Mouse (Mus musculus): ENCODE measurements around the gene Vav1. TPM values are rescaled to one million over a fixed set of nuclear protein-coding genes. Genes with fewer than 3 reads are reported as not detected.
A peak's percentile ranks its signal among the peaks of the same experiment; 100 is the strongest.
"Not testable (repeated sequence)": the region's sequence is repeated elsewhere in the genome, so short reads cannot be mapped to it uniquely, and the experiment has no call there.

The Vav1 gene
- total RNA-seq, 2 experiments from 2014 or later, result 2.2 to 2.9 TPM

- DNase-seq, result no peak
Observed at GRCm38 (mm10) chr17:57251431-57251830, 27.5 kb upstream of the Vav1 start.

- DNase-seq, result no peak
Observed at GRCm38 (mm10) chr17:57253306-57253705, 25.6 kb upstream of the Vav1 start.

DNA sequence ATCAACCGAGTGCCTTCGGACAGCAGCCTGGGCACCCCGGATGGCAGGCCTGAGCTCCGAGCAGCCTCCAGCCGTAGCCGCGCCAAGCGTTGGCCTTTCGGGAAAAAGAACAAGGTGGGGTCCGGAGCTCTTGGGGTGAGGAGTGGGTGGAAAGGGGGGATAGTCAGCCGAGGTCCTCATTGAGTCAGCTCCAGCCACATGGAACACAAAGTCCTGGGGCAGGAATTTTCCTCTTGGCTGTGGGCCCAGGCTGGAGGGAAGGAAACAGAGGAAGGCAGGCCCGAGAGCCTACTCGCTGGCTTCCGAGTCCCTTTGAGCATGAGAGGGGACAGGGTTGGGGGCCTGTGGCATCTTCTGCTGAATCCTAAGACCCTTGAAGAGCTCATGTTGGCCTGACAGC lies 23.5 kb upstream of the Vav1 start:
- no peak for DNase-seq

- DNase-seq, result no peak
Observed at GRCm38 (mm10) chr17:57256921-57257485, 21.9 kb upstream of the Vav1 start.

DNA sequence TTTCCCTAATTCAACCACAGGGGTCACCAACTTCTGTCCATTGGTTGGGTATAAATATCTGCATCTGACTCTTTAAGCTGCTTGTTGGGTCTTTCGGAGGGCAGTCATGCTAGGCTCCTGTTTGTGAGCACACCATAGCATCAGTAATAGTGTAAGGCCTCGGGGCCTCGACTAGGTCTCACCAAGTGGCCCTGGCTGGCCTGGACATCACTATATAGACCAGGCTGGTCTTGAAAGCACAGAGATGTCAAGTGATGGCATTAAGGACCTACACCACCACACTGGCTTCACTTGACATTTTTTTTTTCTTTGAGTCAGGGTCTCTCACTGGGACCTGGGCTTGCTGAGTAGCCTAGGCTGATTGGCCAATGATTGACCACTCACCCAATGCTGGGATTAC lies 20.7 kb upstream of the Vav1 start:
- DNase-seq, result no peak

- peak in 1 of 2 experiments; percentile 29 for DNase-seq
Observed at GRCm38 (mm10) chr17:57259742-57260141, 19.2 kb upstream of the Vav1 start.

DNA sequence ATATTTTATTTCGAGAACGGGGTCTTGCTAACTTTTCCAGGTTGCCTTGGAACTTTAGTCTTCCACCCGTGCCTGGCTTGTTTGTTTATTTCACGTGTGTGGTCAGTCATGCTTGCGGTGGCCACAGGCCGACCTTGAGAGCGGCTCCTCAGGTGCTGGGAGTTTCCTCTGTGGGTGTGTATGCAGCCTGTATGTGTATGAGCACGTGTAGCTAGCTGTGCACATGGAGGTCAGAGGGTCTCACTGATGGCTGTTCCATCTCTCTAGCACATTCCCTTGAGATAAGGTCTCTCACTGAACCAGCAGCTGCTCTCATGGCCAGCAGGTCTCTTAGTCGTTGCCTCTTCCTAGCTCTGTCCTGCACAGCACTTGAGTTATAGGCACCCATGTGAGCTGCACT lies 18.5 kb upstream of the Vav1 start:
- no peak for DNase-seq

GRCm38 (mm10) chr17:57261286-57261685 lies 17.6 kb upstream of the Vav1 start:
- peak in 1 of 2 experiments; percentile 35 for DNase-seq

DNA sequence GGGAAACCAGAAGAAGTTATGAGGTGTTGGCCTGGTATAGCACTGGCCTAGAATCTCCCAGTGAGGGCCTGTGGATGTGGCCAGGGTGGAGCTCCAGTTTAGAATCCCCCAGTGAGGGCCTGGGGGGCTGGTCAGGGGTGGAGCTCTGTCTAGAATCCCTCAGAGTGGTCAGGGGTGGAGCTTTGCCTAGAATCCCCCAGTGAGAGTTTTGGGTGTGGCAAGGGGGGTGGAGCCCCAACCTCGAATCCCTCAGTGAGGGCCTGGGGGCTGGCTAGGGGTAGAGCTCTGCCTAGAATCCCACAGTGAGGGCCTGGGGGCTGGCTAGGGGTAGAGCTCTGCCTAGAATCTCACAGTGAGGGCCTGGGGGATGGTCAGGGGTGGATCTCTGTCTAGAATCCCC lies 17.1 kb upstream of the Vav1 start:
- DNase-seq, result no peak

DNA sequence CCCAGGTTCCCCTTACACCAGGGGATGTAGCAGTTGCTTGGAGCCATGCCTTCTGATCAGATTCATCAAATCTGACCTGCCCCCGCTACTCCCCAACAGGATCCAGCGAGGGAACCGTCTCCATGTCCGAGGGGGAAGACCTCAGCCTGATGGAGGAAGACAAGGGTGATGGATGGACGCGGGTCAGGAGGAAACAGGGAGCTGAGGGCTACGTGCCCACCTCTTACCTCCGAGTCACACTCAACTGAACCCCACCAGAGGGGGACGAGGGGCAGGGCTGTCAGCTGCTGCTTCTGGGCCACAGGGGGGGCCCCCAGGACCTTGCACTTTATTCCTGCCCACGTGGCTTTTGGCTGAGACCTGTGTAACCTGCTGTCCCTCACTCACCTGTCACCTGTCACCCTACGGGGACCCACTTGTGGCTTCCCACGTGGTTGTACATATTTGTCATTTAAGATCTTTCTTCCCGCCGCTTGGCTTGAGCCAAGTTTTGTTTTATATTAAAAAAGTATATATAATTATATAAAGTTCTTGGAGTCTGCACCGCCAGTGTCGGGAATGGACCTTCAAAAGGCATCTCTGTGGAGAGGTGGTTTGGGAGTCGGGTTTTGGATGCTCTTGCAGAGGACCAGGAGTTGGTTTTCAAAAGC lies 15.9 kb upstream of the Vav1 start:
- no peak for DNase-seq

DNA sequence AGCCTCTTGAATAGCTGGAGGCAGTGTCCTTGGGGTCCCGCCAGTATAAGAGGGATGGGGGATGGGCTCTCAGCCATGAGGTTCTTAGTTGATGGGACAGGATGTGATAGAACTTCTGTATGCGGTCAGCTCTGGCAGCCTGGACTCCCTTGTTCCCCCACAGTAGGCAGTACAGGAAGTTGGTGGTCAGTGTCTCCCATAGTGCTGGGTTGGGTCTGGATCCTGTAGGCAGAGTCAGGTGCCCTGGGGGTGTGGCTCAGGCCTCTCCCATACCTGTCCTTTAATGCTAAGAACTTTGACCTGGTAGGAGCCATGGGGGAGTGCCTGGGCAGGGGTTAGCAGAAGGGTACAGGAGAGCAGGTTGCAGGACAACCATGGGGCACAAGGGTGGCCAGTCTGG lies 14.7 kb upstream of the Vav1 start:
- DNase-seq, result no peak

GRCm38 (mm10) chr17:57264972-57265945 lies 13.6 kb upstream of the Vav1 start:
- peak; percentile 93 to 95 for DNase-seq

- DNase-seq, result peak; percentile 49 to 58
Observed at GRCm38 (mm10) chr17:57267556-57268126, 11.3 kb upstream of the Vav1 start.

DNA sequence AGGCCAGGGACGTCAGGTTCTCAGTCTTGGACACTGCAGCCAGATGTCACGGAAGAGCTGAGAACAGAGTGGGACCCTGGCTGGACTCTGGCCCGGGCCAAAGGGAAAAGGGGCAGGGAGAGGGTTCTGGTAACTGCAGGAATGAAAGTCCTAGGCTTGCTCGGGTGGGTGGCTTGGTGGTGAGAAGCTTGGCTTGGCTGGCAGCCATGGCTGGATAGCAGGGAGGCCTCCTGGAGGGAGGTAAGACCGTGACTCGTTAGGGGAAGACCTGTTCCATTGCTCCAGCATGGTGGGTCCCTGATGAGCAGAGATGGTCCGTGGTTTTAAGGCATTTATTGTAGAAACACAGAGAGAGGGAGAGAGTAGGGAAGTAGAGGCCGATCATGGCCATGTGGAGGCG lies 7.6 kb upstream of the Vav1 start:
- DNase-seq, result no peak

DNA sequence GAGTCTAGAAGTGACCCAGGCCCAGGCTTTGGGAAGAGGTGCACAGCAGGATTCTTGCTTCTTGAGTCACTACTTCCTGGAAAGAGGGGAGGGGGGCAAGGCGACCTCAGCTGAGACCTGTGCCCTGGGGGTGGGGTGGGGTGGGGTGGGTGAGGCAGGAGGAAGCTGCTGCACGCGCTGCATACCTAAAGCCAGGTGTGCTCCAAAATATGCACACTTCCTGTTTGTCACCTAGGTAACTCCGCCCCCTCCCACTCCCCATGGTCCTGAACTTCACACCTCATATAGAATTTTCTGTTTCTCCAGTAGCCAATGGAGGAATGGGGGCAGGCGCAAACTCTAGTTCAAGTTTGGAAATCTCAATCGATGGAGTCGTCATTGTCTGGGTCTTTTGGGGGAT lies 5.1 kb upstream of the Vav1 start:
- DNase-seq, result no peak

GRCm38 (mm10) chr17:57274686-57275085 lies 4.2 kb upstream of the Vav1 start:
- no peak for DNase-seq

DNA sequence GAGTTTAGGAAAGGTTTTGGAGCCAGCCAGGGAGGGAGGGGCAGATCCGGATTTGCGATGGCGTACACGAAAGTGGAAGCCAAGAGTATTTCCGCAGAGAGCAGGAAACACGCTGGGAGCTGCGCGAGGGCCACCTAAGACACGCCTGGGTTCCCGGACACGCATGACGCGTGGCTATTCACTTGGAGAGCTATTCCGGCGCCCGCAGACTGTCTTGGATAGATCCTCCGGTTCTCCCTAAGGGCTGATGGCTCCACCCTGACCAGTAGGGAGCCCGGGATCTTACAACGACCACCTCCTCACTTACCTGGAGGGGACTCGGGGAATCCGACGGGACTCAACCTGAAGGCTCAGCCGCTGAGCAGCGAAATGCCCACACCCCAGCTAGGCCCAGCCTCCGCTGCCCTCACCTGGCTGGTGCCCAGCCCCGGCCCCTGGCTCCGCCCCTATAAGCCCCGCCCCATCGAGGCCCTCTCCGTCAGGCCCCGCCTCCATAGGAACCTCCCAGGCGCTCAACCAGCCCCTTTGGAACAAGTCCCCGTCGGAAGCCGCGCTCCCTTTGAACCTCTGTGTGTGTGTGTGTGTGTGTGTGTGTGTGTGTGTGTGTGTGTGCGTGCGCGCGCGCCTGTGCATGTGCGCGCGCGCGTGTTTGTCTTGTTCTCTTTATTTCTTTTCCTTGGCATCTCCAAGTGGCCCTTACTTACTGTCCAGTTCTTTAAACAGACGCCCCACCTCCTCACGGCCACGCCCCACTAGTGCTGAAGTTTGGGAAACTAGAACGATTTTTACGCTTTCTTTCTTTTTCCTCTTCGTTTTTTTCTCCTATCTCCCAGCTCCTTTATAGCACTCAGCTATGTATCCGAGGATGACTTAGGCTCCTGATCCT lies 3.5 kb upstream of the Vav1 start:
- DNase-seq, result peak; percentile 94 to 97

GRCm38 (mm10) chr17:57275997-57276351 lies 2.9 kb upstream of the Vav1 start:
- peak in 1 of 2 experiments; percentile 42 for DNase-seq

DNA sequence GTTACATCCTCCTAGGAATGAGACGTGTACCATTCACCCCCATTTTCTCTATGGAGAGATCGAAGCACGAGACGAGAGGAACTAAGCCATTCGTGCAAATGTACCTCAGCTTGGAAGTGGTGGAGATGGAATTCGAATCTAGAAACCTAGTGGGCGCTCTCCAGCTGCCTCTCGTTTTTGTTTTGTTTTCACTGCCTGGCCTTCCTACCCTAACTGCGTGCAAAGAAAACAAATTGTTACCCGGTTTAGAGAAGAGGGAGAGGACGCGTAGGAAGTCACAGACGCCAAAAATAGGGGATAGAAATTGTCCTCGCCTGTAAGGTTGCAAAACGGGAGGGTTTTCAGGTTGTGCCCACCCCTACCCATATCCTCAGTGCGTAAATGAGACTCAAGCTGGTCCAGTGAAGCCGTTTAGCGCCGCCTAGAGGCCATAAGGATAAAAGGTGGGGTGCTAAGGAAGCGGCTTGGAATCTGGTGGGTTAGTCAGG lies 2.2 kb upstream of the Vav1 start:
- peak; percentile 71 to 81 for DNase-seq

DNA sequence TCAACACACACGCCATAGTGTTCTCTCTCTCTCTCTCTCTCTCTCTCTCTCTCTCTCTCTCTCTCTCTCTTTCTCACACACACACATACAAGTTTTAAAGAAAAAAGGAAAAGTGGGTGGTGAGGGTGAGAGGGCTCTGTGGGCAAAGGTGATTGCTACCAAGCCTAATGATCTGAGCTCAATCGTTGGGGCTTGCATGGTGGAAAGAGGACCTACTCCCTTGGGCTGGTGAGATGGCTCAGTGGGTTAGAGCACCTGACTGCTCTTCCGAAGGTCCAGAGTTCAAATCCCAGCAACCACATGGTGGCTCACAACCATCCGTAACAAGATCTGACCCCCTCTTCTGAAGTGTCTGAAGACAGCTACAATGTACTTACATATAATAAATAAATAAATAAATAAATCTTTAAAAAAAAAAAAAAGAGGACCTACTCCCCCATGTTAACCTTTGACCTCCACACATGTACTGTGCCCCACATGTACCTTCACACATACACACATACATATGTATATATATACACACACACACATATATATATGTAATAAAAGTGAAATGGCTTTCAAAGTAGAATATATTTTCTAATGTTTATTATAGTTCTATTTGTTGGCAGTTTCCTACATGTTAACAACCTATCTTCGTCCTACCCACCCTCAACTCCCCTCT lies 1.2 kb upstream of the Vav1 start:
- DNase-seq, result not testable (repeated sequence)

DNA sequence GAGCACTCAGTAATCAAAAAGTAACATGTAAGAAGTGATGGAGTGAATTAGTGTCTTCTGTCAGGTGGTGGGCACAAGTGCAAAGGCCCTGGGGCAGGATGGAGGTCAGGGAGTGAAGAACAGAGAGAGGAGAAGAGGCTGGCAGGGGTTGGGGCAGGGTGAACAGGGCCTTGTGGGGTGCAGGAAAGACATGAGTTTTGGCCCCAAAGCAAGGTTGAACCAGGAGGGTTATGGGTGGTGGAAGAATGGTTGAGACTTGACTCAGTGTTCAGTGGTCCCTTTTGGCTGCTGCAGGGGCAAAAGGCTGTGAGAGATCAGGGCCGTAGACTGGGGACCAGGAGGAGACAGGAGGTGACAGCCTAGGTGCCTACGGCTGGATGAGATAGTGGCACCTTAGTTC lies 363 bp upstream of the Vav1 start:
- DNase-seq, result no peak

Measured in adrenal gland, postnatal 36 days (tissue).